Mouse (Mus musculus): ENCODE measurements at regions not wholly inside any gene's neighbourhood (a gene's known extent, or its start where the extent isn't known, plus 50 kb on each side); places are given as distances from the start of the nearest gene placed in this dataset.

- H3K36me3 ChIP-seq: no peaks in the 10 kb centered on the region
- 32% methylated on average over 2 of the region's 2 CpGs for WGBS
- H3K27me3 ChIP-seq: 0 out of 2 replicates have a peak, but pooled peaks cover 3% of the 10 kb centered on the region
- H3K27ac ChIP-seq (replicated peaks): no peak overlapping the region
- no peak for ATAC-seq (ENCODE audit: low FRiP score, low read depth)
- H3K4me1 ChIP-seq: no peaks in the 10 kb centered on the region
- H3K4me3 ChIP-seq: no peak overlapping the region
- H3K9ac ChIP-seq (replicated peaks): no peak overlapping the region
- H3K4me2 ChIP-seq (replicated peaks): no peak overlapping the region
- no peaks in the 10 kb centered on the region for H3K9me3 ChIP-seq
Measured at GRCm38 (mm10) chr8:104033148-104033547, 68.3 kb upstream of the Cdh5 start.

- no peak overlapping the region for H3K4me2 ChIP-seq (replicated peaks)
- WGBS: 91% methylated on average over 3 of the region's 3 CpGs
- peaks cover 6% of the 10 kb centered on the region for H3K4me1 ChIP-seq
- H3K36me3 ChIP-seq: no peaks in the 10 kb centered on the region
- no peaks in the 10 kb centered on the region for H3K9me3 ChIP-seq
- H3K4me3 ChIP-seq: no peak overlapping the region
- ATAC-seq (ENCODE audit: low FRiP score, low read depth): no peak
- no peaks in the 10 kb centered on the region for H3K27me3 ChIP-seq
- H3K27ac ChIP-seq (replicated peaks): no peak overlapping the region
- H3K9ac ChIP-seq (replicated peaks): no peak overlapping the region
Measured at GRCm38 (mm10) chr8:104034286-104034685, 67.1 kb upstream of the Cdh5 start.

- H3K4me1 ChIP-seq: peaks cover 6% of the 10 kb centered on the region
- no peak overlapping the region for H3K9ac ChIP-seq (replicated peaks)
- no peak overlapping the region for H3K4me3 ChIP-seq
- ATAC-seq (ENCODE audit: low FRiP score, low read depth): no peak
- H3K9me3 ChIP-seq: no peaks in the 10 kb centered on the region
- H3K36me3 ChIP-seq: no peaks in the 10 kb centered on the region
- no peak overlapping the region for H3K27ac ChIP-seq (replicated peaks)
- no peaks in the 10 kb centered on the region for H3K27me3 ChIP-seq
- WGBS: 86% methylated on average over 26 of the region's 26 CpGs
- H3K4me2 ChIP-seq (replicated peaks): no peak overlapping the region
Measured at GRCm38 (mm10) chr8:104036580-104037477, 64.6 kb upstream of the Cdh5 start.

DNA sequence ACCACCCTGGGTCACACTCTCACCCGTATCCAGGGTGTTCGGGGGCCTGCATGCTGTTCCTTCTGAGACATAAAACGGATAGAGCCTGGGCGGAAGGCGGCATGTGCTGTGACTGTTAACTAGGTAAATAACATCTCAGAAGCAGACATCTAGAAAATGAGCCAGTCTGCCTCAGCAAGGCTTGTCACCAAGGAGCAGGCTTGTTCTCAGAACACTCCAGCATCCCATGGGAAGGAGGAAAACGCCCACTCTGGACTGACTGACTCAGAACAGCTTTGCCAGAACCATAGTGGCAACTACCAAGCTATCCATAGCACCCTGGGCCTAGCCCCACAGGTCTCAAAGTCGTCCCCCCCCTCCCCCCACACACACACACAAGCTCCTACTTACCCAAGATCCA, 63.8 kb upstream of the Cdh5 start:
- no peaks in the 10 kb centered on the region for H3K27me3 ChIP-seq
- no peak overlapping the region for H3K4me2 ChIP-seq (replicated peaks)
- H3K9me3 ChIP-seq: no peaks in the 10 kb centered on the region
- H3K27ac ChIP-seq (replicated peaks): no peak overlapping the region
- 83% methylated on average over 7 of the region's 7 CpGs for WGBS
- no peak overlapping the region for H3K4me3 ChIP-seq
- H3K36me3 ChIP-seq: no peaks in the 10 kb centered on the region
- H3K4me1 ChIP-seq: peaks cover 9% of the 10 kb centered on the region
- ATAC-seq (ENCODE audit: low FRiP score, low read depth): no peak
- no peak overlapping the region for H3K9ac ChIP-seq (replicated peaks)

DNA sequence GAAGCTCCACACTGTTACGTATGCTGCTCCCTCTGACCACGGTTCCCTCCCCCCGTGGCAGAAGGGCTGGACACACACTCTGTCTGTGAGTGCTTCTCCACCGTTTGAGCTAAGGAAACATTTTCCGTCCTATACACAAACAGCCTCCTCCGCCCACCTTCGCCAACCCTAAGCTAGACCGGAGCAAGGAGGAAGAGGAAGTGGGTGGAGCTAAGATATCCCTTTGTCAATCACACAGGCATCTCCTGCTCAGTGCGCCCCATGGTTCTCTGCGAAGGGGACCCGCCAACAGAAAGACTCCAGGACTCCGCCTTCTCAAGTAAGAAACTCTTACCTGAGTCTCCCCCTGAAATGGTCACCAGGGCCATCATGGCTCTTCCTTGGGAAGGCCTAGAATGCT, 61.9 kb upstream of the Cdh5 start:
- Histone ChIP-seq H3K9me3 (no peaks in the 10 kb centered on the region), H3K4me2 (replicated peaks) (no peak overlapping the region), H3K27ac (replicated peaks) (no peak overlapping the region), H3K4me3 (no peak overlapping the region), H3K36me3 (no peaks in the 10 kb centered on the region), H3K9ac (replicated peaks) (no peak overlapping the region), H3K27me3 (no peaks in the 10 kb centered on the region), H3K4me1 (peaks cover 9% of the 10 kb centered on the region)
- peak; percentile 55; the same call in 1 of the 2 replicates for ATAC-seq (ENCODE audit: low FRiP score, low read depth)
- WGBS: 90% methylated on average over 12 of the region's 12 CpGs

- Histone ChIP-seq H3K9me3 (0 out of 2 replicates have a peak, but pooled peaks cover 6% of the 10 kb centered on the region), H3K4me2 (replicated peaks) (no peak overlapping the region), H3K27me3 (no peaks in the 10 kb centered on the region), H3K9ac (replicated peaks) (no peak overlapping the region), H3K4me1 (peaks cover 9% of the 10 kb centered on the region), H3K36me3 (no peaks in the 10 kb centered on the region), H3K27ac (replicated peaks) (no peak overlapping the region), H3K4me3 (no peak overlapping the region)
- ATAC-seq (ENCODE audit: low FRiP score, low read depth): no peak
- WGBS: 89% methylated on average over 5 of the region's 5 CpGs
Measured at GRCm38 (mm10) chr8:104041522-104041921, 59.9 kb upstream of the Cdh5 start.

- Histone ChIP-seq H3K27ac (replicated peaks) (no peak overlapping the region), H3K36me3 (no peaks in the 10 kb centered on the region), H3K4me1 (peaks cover 9% of the 10 kb centered on the region), H3K9ac (replicated peaks) (no peak overlapping the region), H3K4me2 (replicated peaks) (no peak overlapping the region), H3K4me3 (no peak overlapping the region), H3K9me3 (0 out of 2 replicates have a peak, but pooled peaks cover 6% of the 10 kb centered on the region), H3K27me3 (no peaks in the 10 kb centered on the region)
- ATAC-seq (ENCODE audit: low FRiP score, low read depth): no peak
- 33% methylated on average over 8 of the region's 8 CpGs for WGBS
Measured at GRCm38 (mm10) chr8:104042434-104042833, 59.0 kb upstream of the Cdh5 start.

GRCm38 (mm10) chr8:104048037-104048436, 53.4 kb upstream of the Cdh5 start:
- 81% methylated on average over 5 of the region's 5 CpGs for WGBS
- H3K36me3 ChIP-seq: no peaks in the 10 kb centered on the region
- no peak overlapping the region for H3K9ac ChIP-seq (replicated peaks)
- 0 out of 2 replicates have a peak, but pooled peaks cover 6% of the 10 kb centered on the region for H3K9me3 ChIP-seq
- no peak overlapping the region for H3K4me3 ChIP-seq
- H3K4me2 ChIP-seq (replicated peaks): no peak overlapping the region
- no peak overlapping the region for H3K27ac ChIP-seq (replicated peaks)
- no peaks in the 10 kb centered on the region for H3K4me1 ChIP-seq
- 0 out of 2 replicates have a peak, but pooled peaks cover 3% of the 10 kb centered on the region for H3K27me3 ChIP-seq
- no peak for ATAC-seq (ENCODE audit: low FRiP score, low read depth)

- no peak overlapping the region for H3K4me3 ChIP-seq
- ATAC-seq (ENCODE audit: low FRiP score, low read depth): no peak
- H3K4me1 ChIP-seq: no peaks in the 10 kb centered on the region
Measured at GRCm38 (mm10) chr8:104049181-104049580, 52.2 kb upstream of the Cdh5 start.

GRCm38 (mm10) chr8:104050694-104051539, 50.5 kb upstream of the Cdh5 start:
- Histone ChIP-seq H3K27me3 (0 out of 2 replicates have a peak, but pooled peaks cover 3% of the 10 kb centered on the region), H3K4me1 (no peaks in the 10 kb centered on the region), H3K9me3 (no peaks in the 10 kb centered on the region), H3K4me2 (replicated peaks) (no peak overlapping the region), H3K36me3 (no peaks in the 10 kb centered on the region), H3K27ac (replicated peaks) (no peak overlapping the region), H3K9ac (replicated peaks) (no peak overlapping the region), H3K4me3 (no peak overlapping the region)
- ATAC-seq (ENCODE audit: low FRiP score, low read depth): peak; percentile 62
- WGBS: 29% methylated on average over 15 of the region's 15 CpGs

More at GRCm38 (mm10) chr8:104049181-104049580, 52.2 kb upstream of the Cdh5 start:
- no peak overlapping the region for H3K4me2 ChIP-seq (replicated peaks)
- 91% methylated on average over 6 of the region's 6 CpGs for WGBS
- no peaks in the 10 kb centered on the region for H3K36me3 ChIP-seq
- H3K27me3 ChIP-seq: 0 out of 2 replicates have a peak, but pooled peaks cover 3% of the 10 kb centered on the region
- no peak overlapping the region for H3K27ac ChIP-seq (replicated peaks)
- H3K9me3 ChIP-seq: 0 out of 2 replicates have a peak, but pooled peaks cover 6% of the 10 kb centered on the region
- H3K9ac ChIP-seq (replicated peaks): no peak overlapping the region

- H3K27ac ChIP-seq (replicated peaks): no peak overlapping the region
- ATAC-seq (ENCODE audit: low FRiP score, low read depth): no peak; the same call in 1 of the 2 replicates
- H3K27me3 ChIP-seq: 0 out of 2 replicates have a peak, but pooled peaks cover 3% of the 10 kb centered on the region
- no peak overlapping the region for H3K4me2 ChIP-seq (replicated peaks)
- H3K4me3 ChIP-seq: no peak overlapping the region
- no peaks in the 10 kb centered on the region for H3K4me1 ChIP-seq
- H3K36me3 ChIP-seq: no peaks in the 10 kb centered on the region
- no peak overlapping the region for H3K9ac ChIP-seq (replicated peaks)
- 66% methylated on average over 5 of the region's 5 CpGs for WGBS
- H3K9me3 ChIP-seq: no peaks in the 10 kb centered on the region
Measured at GRCm38 (mm10) chr8:104051540-104051882, 49.9 kb upstream of the Cdh5 start.
